Mouse (Mus musculus) spleen, postnatal 10 days (tissue): ENCODE results near the gene Mllt11.
"Not testable (repeated sequence)": the region's sequence is repeated elsewhere in the genome, so short reads cannot be mapped to it uniquely, and the experiment has no call there.

ENCODE experiments used
- DNase-seq, 2 experiments: peaks; one replicate each; pipeline ENCODE4 v3.0.0; 2021 to 2022; ENCODE audit warnings: low spot score in 2 of 2

The Mllt11 gene

DNA sequence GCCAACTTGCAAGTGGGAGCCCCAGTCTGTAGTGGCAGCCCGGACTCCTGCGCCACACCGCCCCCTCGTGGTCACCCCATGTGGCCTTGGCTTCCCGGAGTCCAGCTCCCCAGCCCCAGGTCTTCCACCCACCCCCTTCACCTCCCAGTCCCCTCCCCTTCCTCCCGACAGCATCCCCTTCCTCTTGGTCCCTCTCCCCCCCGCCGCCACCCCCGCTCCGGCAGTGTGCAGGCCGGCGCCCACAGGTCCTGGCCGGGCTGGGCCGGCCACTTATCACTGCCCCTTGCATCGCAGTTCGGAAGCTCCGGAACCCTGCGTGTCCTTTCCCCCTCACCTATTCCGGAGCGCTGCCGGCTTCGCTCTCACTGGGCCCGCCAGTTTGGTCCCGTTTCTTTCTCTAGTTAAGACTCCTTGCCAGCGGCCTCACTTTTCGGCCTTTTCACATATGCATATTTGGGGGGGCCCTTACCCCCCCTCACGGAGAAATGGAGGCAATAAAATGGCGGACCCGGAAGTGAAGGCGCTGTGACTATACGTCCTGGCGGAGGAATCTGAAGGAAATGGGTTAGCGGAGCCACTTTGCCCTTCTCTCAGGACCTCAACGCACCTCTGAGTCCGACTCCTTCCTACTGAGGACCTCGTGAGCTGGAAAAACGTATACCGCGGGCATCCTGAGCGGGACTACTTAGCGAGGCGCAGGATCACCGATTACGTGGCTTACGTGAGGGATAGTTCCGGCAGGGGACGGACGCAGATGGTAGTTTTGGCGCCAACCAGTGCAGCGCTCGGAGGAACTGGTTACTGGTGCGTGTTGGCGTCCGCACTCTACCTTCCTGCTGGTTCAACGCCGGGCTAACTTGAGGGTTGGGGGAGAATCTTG, 14.5 kb downstream of the Mllt11 start, which contains the start of gene Gabpb2:
TSS of gene Gabpb2 (minus strand) at position 662 of the 880 bp plus-strand sequence.
- DNase-seq = peak; percentile 98 to 99

DNA sequence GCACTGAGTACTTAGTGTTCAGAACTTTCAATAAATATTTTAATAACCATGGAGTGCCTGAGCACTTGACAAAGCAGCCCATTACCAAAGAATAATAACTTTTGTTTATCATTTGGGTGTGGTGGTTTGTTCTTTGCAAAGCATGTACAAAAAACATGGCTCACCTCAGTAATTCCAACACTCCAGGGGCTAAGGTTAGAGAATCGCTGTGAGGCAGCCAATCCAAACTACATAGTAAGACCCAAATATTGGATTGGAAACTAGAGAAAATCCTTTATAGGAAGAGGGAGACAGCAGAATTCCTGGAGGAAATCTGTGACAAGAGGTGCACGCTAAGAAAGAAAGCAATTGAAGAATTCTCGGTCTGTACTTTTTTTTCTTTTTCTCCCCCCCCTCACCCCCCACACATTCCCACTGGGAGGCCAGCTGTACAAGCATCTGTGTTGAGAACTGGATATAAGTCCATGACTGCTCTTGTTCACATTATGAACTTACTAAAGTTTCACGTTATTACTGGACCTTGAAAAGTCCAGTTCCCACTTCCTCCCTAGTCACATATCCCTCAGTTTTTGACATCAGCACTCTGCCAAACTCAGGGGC, 15.2 kb downstream of the Mllt11 start:
- no peak for DNase-seq

DNA sequence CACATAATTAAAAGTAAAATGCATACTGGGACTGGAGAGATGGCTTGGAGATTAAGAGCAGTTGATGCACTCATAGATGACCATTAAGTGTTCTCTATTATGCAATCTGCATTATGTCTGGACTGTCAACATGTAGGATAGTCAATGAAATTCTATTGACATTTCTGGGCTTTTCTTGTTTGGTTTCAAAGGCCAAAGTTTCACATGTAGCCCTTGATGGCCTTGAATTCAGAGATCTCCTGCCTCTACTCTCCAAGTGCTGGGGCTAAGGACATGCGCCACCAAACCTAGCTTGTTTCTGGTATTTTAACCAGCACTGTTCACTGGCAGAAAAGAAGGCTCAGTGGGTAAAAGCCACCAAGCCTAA, 18.4 kb downstream of the Mllt11 start:
- DNase-seq = no peak

DNA sequence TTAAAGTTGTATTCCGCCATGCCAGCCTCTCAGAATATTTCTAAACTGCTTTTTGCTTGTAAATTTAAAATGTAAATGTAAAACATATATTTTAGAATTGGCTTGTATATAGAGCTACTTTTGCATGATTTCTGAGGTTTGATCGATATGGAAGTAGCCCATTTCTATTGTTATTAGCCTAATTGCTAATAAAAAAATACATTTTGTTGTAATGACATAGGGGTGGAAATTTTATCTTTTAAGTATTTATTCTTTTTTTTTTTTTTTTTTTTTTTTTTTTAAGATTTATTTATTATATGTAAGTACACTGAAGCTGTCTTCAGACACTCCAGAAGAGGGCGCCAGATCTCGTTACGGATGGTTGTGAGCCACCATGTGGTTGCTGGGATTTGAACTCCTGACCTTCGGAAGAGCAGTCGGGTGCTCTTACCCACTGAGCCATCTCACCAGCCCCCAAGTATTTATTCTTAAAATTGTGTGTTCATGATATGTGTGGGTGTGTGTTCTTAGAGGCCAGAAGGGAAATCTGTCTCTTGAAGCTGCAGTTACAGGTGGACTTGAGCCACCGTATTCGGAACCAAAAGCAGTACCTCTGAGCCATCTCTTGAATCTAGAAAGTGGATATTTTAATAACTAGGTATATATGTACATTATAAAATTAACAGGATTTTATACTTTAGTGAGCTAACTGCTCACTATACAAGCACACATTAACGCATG, 18.9 kb downstream of the Mllt11 start:
- not testable (repeated sequence) for DNase-seq

DNA sequence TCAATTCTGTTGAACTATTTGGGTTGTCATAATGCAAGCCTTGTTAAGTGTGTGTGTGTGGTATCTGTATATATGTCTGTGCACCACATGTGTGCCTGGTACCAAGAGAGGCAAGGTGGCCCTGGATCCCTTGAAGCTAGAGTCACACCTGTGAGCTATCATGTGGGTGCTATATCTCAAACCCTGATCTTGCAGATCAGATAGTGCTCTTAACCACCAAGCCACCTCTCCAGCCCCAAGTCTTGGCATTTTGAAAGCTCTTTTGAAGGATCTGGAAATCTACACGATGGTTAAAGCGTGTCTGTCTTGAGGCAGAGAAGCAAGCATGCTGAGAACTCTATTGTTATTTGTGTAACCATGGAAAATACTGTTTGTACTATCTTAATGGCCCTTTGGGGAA, 21.4 kb downstream of the Mllt11 start:
- DNase-seq = no peak

GRCm38 (mm10) chr3:95208286-95208685, 23.7 kb downstream of the Mllt11 start:
- DNase-seq = no peak

GRCm38 (mm10) chr3:95203880-95204279, 28.1 kb downstream of the Mllt11 start:
- no peak for DNase-seq

DNA sequence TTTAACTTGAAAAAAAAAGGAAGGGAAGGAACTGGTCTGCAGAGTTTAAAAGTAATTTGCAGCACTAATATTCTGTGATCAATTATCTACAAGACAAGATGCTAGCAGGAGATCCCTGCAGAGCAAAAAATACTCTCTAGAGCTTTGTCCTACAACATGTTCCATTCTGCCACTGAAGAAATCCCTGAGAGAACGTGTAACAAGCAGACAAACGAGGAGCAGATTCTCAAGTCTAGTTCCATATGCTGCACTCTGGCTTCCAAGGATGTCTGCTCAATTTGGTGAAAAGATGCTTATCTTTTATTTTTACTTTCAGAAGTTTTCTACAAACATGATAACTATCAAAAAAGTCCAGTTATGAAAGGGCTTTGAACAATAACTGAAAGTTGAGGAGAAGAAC, 31.4 kb downstream of the Mllt11 start:
- DNase-seq = no peak

- no peak for DNase-seq
Observed at GRCm38 (mm10) chr3:95200132-95200531, 31.8 kb downstream of the Mllt11 start.

- DNase-seq = no peak
Observed at GRCm38 (mm10) chr3:95199101-95199500, 32.9 kb downstream of the Mllt11 start.

DNA sequence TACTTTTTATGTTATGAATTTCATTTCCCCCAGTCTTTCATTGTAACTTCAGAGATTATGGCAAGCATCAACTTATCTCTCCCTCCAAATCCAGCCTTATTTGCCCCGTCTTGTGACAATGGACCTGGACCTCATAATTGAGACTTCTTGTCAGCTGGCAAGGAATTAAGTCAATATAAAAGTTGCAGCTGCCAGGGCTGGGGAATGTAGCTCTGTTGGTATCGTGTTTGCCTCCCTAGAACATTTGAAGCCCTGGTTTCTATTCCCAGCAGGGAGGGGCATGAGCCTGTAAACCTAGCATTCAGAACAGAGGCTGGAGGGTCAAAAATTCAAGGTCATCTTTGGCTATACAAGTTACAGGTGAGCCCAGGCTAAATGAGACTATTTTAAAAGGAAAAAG, 36.2 kb downstream of the Mllt11 start:
- DNase-seq = no peak

DNA sequence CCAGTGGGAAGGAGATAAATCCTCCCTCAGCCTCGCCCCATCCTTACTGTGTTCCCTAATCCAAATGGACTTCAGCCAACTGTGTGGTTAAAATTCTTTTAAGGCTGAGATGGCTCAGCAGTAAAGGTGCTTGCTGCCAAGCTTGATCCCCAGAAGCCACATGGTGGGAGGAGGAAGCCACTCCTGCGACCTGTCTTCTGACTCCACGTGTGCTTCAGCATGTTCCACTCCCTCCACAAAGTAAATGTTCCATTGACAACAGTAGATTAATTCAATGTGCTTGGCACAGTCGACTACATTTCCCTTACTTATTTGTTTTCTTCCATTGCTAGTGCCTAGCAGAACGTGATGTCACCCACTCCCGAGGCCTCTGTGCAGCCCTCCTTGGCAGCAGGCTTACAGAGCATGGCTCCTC, 37.2 kb downstream of the Mllt11 start:
- DNase-seq = no peak

GRCm38 (mm10) chr3:95186888-95187287, 45.1 kb downstream of the Mllt11 start:
- no peak for DNase-seq

GRCm38 (mm10) chr3:95186100-95186499, 45.9 kb downstream of the Mllt11 start:
- no peak for DNase-seq

- no peak for DNase-seq
Observed at GRCm38 (mm10) chr3:95184796-95185577, 47.0 kb downstream of the Mllt11 start.

DNA sequence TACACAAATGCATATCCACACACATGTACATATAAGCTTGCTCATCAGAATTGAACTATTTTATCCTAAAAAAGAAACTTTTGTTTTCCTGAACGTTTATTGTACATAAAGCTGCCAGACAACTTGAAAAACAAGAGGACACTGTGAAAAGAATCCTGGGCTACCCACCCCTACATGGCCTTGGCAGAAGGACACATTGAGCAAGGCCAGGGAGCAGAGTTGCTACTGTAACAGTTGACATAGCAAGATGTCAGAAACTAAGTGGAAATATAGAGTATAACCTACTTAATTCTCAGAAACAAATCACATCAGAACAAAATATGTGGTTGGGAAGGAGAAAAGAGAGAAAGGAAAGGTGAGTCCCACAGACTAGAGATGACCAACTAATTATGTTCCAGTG, 50.1 kb downstream of the Mllt11 start:
- DNase-seq = no peak

DNA sequence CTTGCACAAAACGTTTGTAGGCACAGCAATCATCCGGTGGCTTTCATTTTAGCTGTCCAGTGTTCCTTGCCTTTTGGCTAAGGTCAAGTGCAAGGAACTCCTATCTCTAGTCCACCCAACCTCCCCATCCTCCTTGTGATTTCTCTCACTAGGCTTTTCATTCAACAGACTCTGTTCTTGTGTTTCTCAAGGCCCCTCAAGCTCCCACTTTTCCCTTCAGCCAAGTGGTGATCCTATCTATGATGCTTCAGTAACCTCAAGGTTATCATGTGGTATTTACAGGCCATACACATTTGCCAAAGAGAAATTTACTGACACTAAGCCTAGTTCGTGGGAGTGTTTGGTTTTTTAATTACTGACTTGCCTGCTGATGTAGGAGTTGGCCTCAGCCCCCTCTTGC, 52.1 kb downstream of the Mllt11 start:
- no peak for DNase-seq

DNA sequence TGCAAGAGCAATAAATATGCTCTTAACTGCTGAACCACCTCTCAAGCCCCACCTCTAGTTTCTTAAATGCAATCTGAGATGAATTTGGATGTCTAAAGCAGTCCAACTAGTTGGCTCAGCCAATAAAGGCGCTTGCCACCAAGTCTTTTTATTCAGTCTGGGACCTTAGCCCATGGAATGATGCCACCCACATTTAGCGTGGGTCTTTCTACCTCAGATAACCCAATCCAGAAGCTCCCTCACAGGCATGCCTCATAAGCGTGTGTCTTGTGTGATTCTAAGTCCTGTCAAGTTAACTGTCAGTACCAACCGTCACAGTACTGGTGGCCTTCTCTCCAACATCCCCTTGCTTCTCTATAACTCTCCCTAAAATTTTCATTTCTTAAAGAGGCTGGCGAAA, 53.0 kb downstream of the Mllt11 start:
- DNase-seq = no peak

DNA sequence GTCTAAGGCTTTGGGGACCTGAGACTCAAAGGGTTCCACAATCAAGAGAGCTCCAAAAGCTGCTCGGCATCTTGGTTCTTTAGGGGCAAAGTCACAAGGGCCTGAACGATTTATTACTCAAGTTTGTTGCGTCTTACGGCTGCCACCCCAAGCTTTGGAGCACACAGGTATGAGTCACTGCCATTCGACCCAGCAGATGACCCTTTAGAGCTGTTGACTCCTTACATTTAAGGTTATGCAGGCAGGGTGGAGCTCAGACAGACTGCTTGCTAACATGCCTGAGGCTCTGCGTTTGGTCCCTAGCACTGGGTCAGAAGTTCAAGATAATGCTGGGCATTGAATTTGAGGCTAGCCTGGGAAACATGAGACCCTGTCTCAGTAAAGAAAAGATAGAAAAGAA, 54.4 kb downstream of the Mllt11 start:
- DNase-seq = no peak

GRCm38 (mm10) chr3:95176500-95176899, 55.5 kb downstream of the Mllt11 start:
- no peak for DNase-seq

- peak; percentile 84 to 91 for DNase-seq
Observed at GRCm38 (mm10) chr3:95174011-95174592, 57.9 kb downstream of the Mllt11 start.
